Mouse (Mus musculus): ENCODE results near the gene Mrrf. TPM values are rescaled to one million over a fixed set of nuclear protein-coding genes. Genes with fewer than 3 reads are reported as not detected.

The Mrrf gene
- total RNA-seq, 1 experiment from 2014 or later = 28.0 TPM

GRCm38 (mm10) chr2:36217692-36218233 lies 81.6 kb downstream of the Mrrf start:
- no peak for ATAC-seq (replicated peaks; ENCODE audit: insufficient number of reproducible peaks, low FRiP score, low TSS enrichment, poor library complexity, severe bottlenecking)

GRCm38 (mm10) chr2:36220106-36220505 lies 83.9 kb downstream of the Mrrf start:
- ATAC-seq (replicated peaks; ENCODE audit: insufficient number of reproducible peaks, low FRiP score, low TSS enrichment, poor library complexity, severe bottlenecking) = no peak

- no peak for ATAC-seq (replicated peaks; ENCODE audit: insufficient number of reproducible peaks, low FRiP score, low TSS enrichment, poor library complexity, severe bottlenecking)
These were observed 84.7 kb downstream of the Mrrf start for GRCm38 (mm10) chr2:36220891-36221290.

- ATAC-seq (replicated peaks; ENCODE audit: insufficient number of reproducible peaks, low FRiP score, low TSS enrichment, poor library complexity, severe bottlenecking) = no peak
These were observed 86.1 kb downstream of the Mrrf start for GRCm38 (mm10) chr2:36222168-36222848.

GRCm38 (mm10) chr2:36223436-36223835 lies 87.2 kb downstream of the Mrrf start:
- ATAC-seq (replicated peaks; ENCODE audit: insufficient number of reproducible peaks, low FRiP score, low TSS enrichment, poor library complexity, severe bottlenecking) = no peak

- no peak for ATAC-seq (replicated peaks; ENCODE audit: insufficient number of reproducible peaks, low FRiP score, low TSS enrichment, poor library complexity, severe bottlenecking)
These were observed 88.0 kb downstream of the Mrrf start for GRCm38 (mm10) chr2:36224153-36224552.

GRCm38 (mm10) chr2:36224599-36224998 lies 88.4 kb downstream of the Mrrf start:
- no peak for ATAC-seq (replicated peaks; ENCODE audit: insufficient number of reproducible peaks, low FRiP score, low TSS enrichment, poor library complexity, severe bottlenecking)

- ATAC-seq (replicated peaks; ENCODE audit: insufficient number of reproducible peaks, low FRiP score, low TSS enrichment, poor library complexity, severe bottlenecking) = peak; percentile 73
These were observed 94.2 kb downstream of the Mrrf start, which contains the start of gene Ptgs1 for GRCm38 (mm10) chr2:36230366-36230765. Ptgs1 (plus strand) TSS chr2:36230426.

- ATAC-seq (replicated peaks; ENCODE audit: insufficient number of reproducible peaks, low FRiP score, low TSS enrichment, poor library complexity, severe bottlenecking) = no peak
These were observed 94.8 kb downstream of the Mrrf start for GRCm38 (mm10) chr2:36230967-36231366.

GRCm38 (mm10) chr2:36234526-36235368 lies 98.6 kb downstream of the Mrrf start:
- ATAC-seq (replicated peaks; ENCODE audit: insufficient number of reproducible peaks, low FRiP score, low TSS enrichment, poor library complexity, severe bottlenecking) = no peak; the same call in 1 of the 2 replicates

- ATAC-seq (replicated peaks; ENCODE audit: insufficient number of reproducible peaks, low FRiP score, low TSS enrichment, poor library complexity, severe bottlenecking) = no peak
These were observed 99.7 kb downstream of the Mrrf start for GRCm38 (mm10) chr2:36235917-36236316.

- ATAC-seq (replicated peaks; ENCODE audit: insufficient number of reproducible peaks, low FRiP score, low TSS enrichment, poor library complexity, severe bottlenecking) = no peak
These were observed 100.7 kb downstream of the Mrrf start for GRCm38 (mm10) chr2:36236889-36237288.

GRCm38 (mm10) chr2:36237557-36237956 lies 101.4 kb downstream of the Mrrf start:
- ATAC-seq (replicated peaks; ENCODE audit: insufficient number of reproducible peaks, low FRiP score, low TSS enrichment, poor library complexity, severe bottlenecking) = no peak

- ATAC-seq (replicated peaks; ENCODE audit: insufficient number of reproducible peaks, low FRiP score, low TSS enrichment, poor library complexity, severe bottlenecking) = no peak
These were observed 102.3 kb downstream of the Mrrf start for GRCm38 (mm10) chr2:36238467-36238866.

GRCm38 (mm10) chr2:36238951-36239350 lies 102.8 kb downstream of the Mrrf start:
- no peak for ATAC-seq (replicated peaks; ENCODE audit: insufficient number of reproducible peaks, low FRiP score, low TSS enrichment, poor library complexity, severe bottlenecking)

Other genes with a start within 250 kb of the Mrrf start
- 1.6 TPM in 1 of 3 replicates, not detected in the others for gene Ttll11, start 156.5 kb upstream of the Mrrf start, total RNA-seq (2017)
- gene Ndufa8, start 87.0 kb upstream of the Mrrf start, total RNA-seq (2017) = 26.1 to 34.0 TPM (median 32.9 TPM) in 3 replicates
- gene Morn5, start 86.9 kb upstream of the Mrrf start, total RNA-seq (2017) = not detected in 3 replicates
- gene Lhx6, start 31.0 kb upstream of the Mrrf start, total RNA-seq (2017) = not detected in 3 replicates
- 28.6 to 44.3 TPM (median 34.6 TPM) in 3 replicates for gene Rbm18, start 384 bp downstream of the Mrrf start, total RNA-seq (2017)
- gene Ptgs1, start 94.0 kb downstream of the Mrrf start, total RNA-seq (2017) = 1.8 to 7.6 TPM (median 4.1 TPM) in 3 replicates
- not detected in 3 replicates for gene Olfr338, start 237.1 kb downstream of the Mrrf start, total RNA-seq (2017)